Comparison of ENCODE assay signal across 22 mouse cellular contexts in genomic region chr11:57004611-57005010, GRCm38 (mm10). TPM values are rescaled to one million over a fixed set of nuclear protein-coding genes. Genes with fewer than 3 reads are reported as not detected.
DNase-seq lines count a peak whose midpoint lies in the region; ATAC-seq and TF ChIP-seq lines count a peak whose summit lies in the region.
"Had no signal": no experiment of that assay in that cellular context is flagged by ENCODE, and none has a peak within 500 bp of the region (broad histone marks: within the 10 kb centered on the region; RNA-seq: fewer than 3 reads in every experiment).

No protein-coding gene starts in this region.

- H3K27ac ChIP-seq in heart, embryonic 15.5 days, result peak overlapping the region; percentile 40; the same call in 1 of the 2 replicates
- H3K27ac ChIP-seq in embryonic facial prominence, embryonic 11.5 days (replicated peaks; ENCODE audit: low read depth, low read length), result no peak overlapping the region
- H3K27ac ChIP-seq in limb, embryonic 10.5 days, result peak overlapping the region; percentile 23; the same call in 1 of the 2 replicates
- H3K27ac ChIP-seq: embryonic facial prominence, embryonic 15.5 days; forebrain, embryonic 10.5 days; hindbrain, embryonic 15.5 days had no signal

- no peaks in the 10 kb centered on the region for H3K27me3 ChIP-seq in heart, embryonic 15.5 days
- H3K27me3 ChIP-seq in embryonic facial prominence, embryonic 11.5 days (ENCODE audit: control insufficient read depth, insufficient read depth, low read length), result no peaks in the 10 kb centered on the region
- H3K27me3 ChIP-seq in limb, embryonic 10.5 days (ENCODE audit: low read depth, poor library complexity, severe bottlenecking), result peaks cover 8% of the 10 kb centered on the region
- H3K27me3 ChIP-seq: hindbrain, embryonic 15.5 days had no signal

- H3K9me3 ChIP-seq in heart, embryonic 15.5 days (replicated peaks), result no peaks in the 10 kb centered on the region
- no peaks in the 10 kb centered on the region for H3K9me3 ChIP-seq in embryonic facial prominence, embryonic 11.5 days (replicated peaks; ENCODE audit: control insufficient read depth, low read length)
- no peaks in the 10 kb centered on the region for H3K9me3 ChIP-seq in limb, embryonic 10.5 days (replicated peaks)
- H3K9me3 ChIP-seq: embryonic facial prominence, embryonic 15.5 days; forebrain, embryonic 10.5 days; hindbrain, embryonic 15.5 days had no signal

- no peak overlapping the region for H3K4me2 ChIP-seq in heart, embryonic 15.5 days
- no peak overlapping the region for H3K4me2 ChIP-seq in embryonic facial prominence, embryonic 11.5 days (ENCODE audit: low read depth, low read length)
- H3K4me2 ChIP-seq: embryonic facial prominence, embryonic 15.5 days; hindbrain, embryonic 15.5 days had no signal

- H3K4me3 ChIP-seq in heart, embryonic 15.5 days, result no peak overlapping the region
- H3K4me3 ChIP-seq in lung, adult 2 months (replicated peaks; ENCODE audit: extremely low read depth, low read depth, low read length), result no peak overlapping the region
- H3K4me3 ChIP-seq in embryonic facial prominence, embryonic 11.5 days (ENCODE audit: low read depth, low read length), result no peak overlapping the region
- no peak overlapping the region for H3K4me3 ChIP-seq in limb, embryonic 10.5 days
- H3K4me3 ChIP-seq: embryonic facial prominence, embryonic 15.5 days; erythroblast, embryonic 14.5 days; forebrain, embryonic 10.5 days; hindbrain, embryonic 15.5 days had no signal

- H3K9ac ChIP-seq in heart, embryonic 15.5 days, result no peak overlapping the region
- H3K9ac ChIP-seq in embryonic facial prominence, embryonic 11.5 days (replicated peaks; ENCODE audit: low read length), result no peak overlapping the region
- H3K9ac ChIP-seq: embryonic facial prominence, embryonic 15.5 days; hindbrain, embryonic 15.5 days had no signal

- no peak for TF ChIP-seq POLR2A in lung, adult 2 months (IDR thresholded peaks at IDR 0.05; ENCODE audit: borderline replicate concordance, extremely low read depth, low read depth, low read length)

- intact Hi-C loops in heart, postnatal 25 days (cut with DNase I), result no loop called here

- 64% methylated on average over 3 of the region's 3 CpGs for WGBS in heart, embryonic 15.5 days
- WGBS in lung, adult 2 months, result 36% methylated on average over 3 of the region's 3 CpGs
- WGBS in embryonic facial prominence, embryonic 11.5 days, result 18% methylated on average over 3 of the region's 3 CpGs
- 24% methylated on average over 3 of the region's 3 CpGs for WGBS in limb, embryonic 10.5 days

- no peak for TF ChIP-seq CTCF in lung, adult 2 months (IDR thresholded peaks at IDR 0.05; ENCODE audit: insufficient read depth, low read length)

- no peak for ATAC-seq in heart, embryonic 15.5 days (replicated peaks; ENCODE audit: insufficient number of reproducible peaks, insufficient read depth, low FRiP score, low read depth)
- ATAC-seq in embryonic facial prominence, embryonic 11.5 days (replicated peaks; ENCODE audit: insufficient number of reproducible peaks, low FRiP score, low TSS enrichment, low read depth), result no peak; the same call in 1 of the 2 replicates
- ATAC-seq: forebrain, embryonic 14.5 days had no signal

- H3K36me3 ChIP-seq in heart, embryonic 15.5 days, result no peaks in the 10 kb centered on the region
- no peaks in the 10 kb centered on the region for H3K36me3 ChIP-seq in embryonic facial prominence, embryonic 11.5 days (replicated peaks; ENCODE audit: control insufficient read depth, insufficient read depth, low read depth, low read length)
- no peaks in the 10 kb centered on the region for H3K36me3 ChIP-seq in limb, embryonic 10.5 days
- H3K36me3 ChIP-seq: embryonic facial prominence, embryonic 15.5 days; forebrain, embryonic 10.5 days; hindbrain, embryonic 15.5 days had no signal

- H3K4me1 ChIP-seq in heart, embryonic 15.5 days (replicated peaks), result peaks cover 47% of the 10 kb centered on the region
- H3K4me1 ChIP-seq in lung, adult 2 months (ENCODE audit: control insufficient read depth, insufficient read depth, low read length), result no peaks in the 10 kb centered on the region
- H3K4me1 ChIP-seq in embryonic facial prominence, embryonic 11.5 days (ENCODE audit: control insufficient read depth, insufficient read depth, low read length), result no peaks in the 10 kb centered on the region
- peaks cover 20% of the 10 kb centered on the region for H3K4me1 ChIP-seq in limb, embryonic 10.5 days
- H3K4me1 ChIP-seq: hindbrain, embryonic 15.5 days had no signal

- no peak for DNase-seq in heart, postnatal 25 days (ENCODE audit: low spot score)
- DNase-seq in lung, postnatal 10 days, result peak; percentile 23
- DNase-seq in lung, adult 2 months, result no peak
- DNase-seq in embryonic facial prominence, embryonic 11.5 days (ENCODE audit: low spot score), result peak; percentile 63
- DNase-seq in limb, embryonic 10.5 days (ENCODE audit: low spot score), result no peak
- DNase-seq in adrenal gland, postnatal 4 days (ENCODE audit: low spot score in 2 of 2), result no peak
- no peak for DNase-seq in frontal cortex, postnatal 36 days (ENCODE audit: low spot score in 2 of 2)
- DNase-seq: adrenal gland, adult 8-10 months; adrenal gland, postnatal 36 days; cerebellum, adult 11 months; cerebellum, adult 8-10 months; cerebellum, postnatal 14 days; gastrocnemius, postnatal 36 days; heart, adult 11 months; heart, postnatal 36 days had no signal

RNA-seq across cellular contexts. Expression of gene Gria1, which starts 6.6 kb away (rescaled TPM):
- 5.4 and 5.6 TPM in 2 replicates for polyA plus RNA-seq in heart, embryonic 15.5 days (2015; fragmentation: Nextera tagmentation; extraction: Ambion mirVana)
- total RNA-seq in heart, postnatal 25 days (2021), result under 1 TPM; 0.47 to 0.95 TPM
- polyA plus RNA-seq in lung, adult 2 months (2012; rRNA removed), result 3.6 and 5.7 TPM in 2 replicates
- polyA plus RNA-seq in embryonic facial prominence, embryonic 11.5 days (2014; fragmentation: Nextera tagmentation; extraction: Ambion mirVana), result 1.2 and 1.6 TPM in 2 replicates
- polyA plus RNA-seq in limb, embryonic 10.5 days (2016; fragmentation: Nextera tagmentation; extraction: Ambion mirVana), result 0.23 and 0.48 TPM in 2 replicates
- 1 to 10 TPM; 2.8 to 3.5 TPM for total RNA-seq in adrenal gland, postnatal 4 days (2021)
- total RNA-seq: common myeloid progenitor, adult 5-6 weeks had no signal
- polyA plus RNA-seq: erythroblast, embryonic 14.5 days had no signal

Comparison
In these comparisons a context has a peak if more than half of its experiments do, and no peak if none do; other contexts are left out.
1. DNase-seq: peak in lung, postnatal 10 days (single experiment) and embryonic facial prominence, embryonic 11.5 days (single experiment); none in heart, postnatal 25 days (single experiment), lung, adult 2 months (single experiment), limb, embryonic 10.5 days (single experiment), adrenal gland, postnatal 4 days (0 of 2) and frontal cortex, postnatal 36 days (0 of 2).